In genomic region chr17:46168318-46168717, GRCm38 (mm10) we compare ENCODE assay signal across 10 mouse cellular contexts. TPM values are rescaled to one million over a fixed set of nuclear protein-coding genes. Genes with fewer than 3 reads are reported as not detected.
DNase-seq lines count a peak whose midpoint lies in the region; ATAC-seq lines count a peak whose summit lies in the region.
"Had no signal": no experiment of that assay in that cellular context is flagged by ENCODE, and none has a peak within 500 bp of the region (broad histone marks: within the 10 kb centered on the region; RNA-seq: fewer than 3 reads in every experiment).

No protein-coding gene starts in this region.

- H3K36me3 ChIP-seq in intestine, embryonic 15.5 days = peaks cover 62% of the 10 kb centered on the region
- peaks cover 37% of the 10 kb centered on the region for H3K36me3 ChIP-seq in intestine, embryonic 16.5 days (ENCODE audit: control insufficient read depth, insufficient read depth, low read length)
- peaks cover 100% of the 10 kb centered on the region for H3K36me3 ChIP-seq in liver, embryonic 15.5 days (replicated peaks)
- peaks cover 96% of the 10 kb centered on the region for H3K36me3 ChIP-seq in forebrain, embryonic 13.5 days (ENCODE audit: poor library complexity, severe bottlenecking)

- 44% methylated on average over 5 of the region's 5 CpGs for WGBS in intestine, embryonic 15.5 days
- 41% methylated on average over 5 of the region's 5 CpGs for WGBS in intestine, embryonic 16.5 days
- WGBS in liver, embryonic 15.5 days (ENCODE audit: insufficient replicate concordance) = 56% methylated on average over 5 of the region's 5 CpGs
- WGBS in forebrain, embryonic 13.5 days = 67% methylated on average over 5 of the region's 5 CpGs

- DNase-seq in adrenal gland, adult (ENCODE audit: inconsistent age in 2 of 2, low spot score in 1 of 2) = peak; percentile 30 to 56
- DNase-seq in adrenal gland, postnatal 25 days = no peak
- peak; percentile 40 for DNase-seq in brain, adult 2 months (ENCODE audit: low read depth, low spot score)
- DNase-seq in lung, postnatal 36 days = no peak

- H3K4me1 ChIP-seq in intestine, embryonic 15.5 days (replicated peaks) = 0 out of 2 replicates have a peak, but pooled peaks cover 1% of the 10 kb centered on the region
- peaks cover 1% of the 10 kb centered on the region; the same call in 1 of the 2 replicates for H3K4me1 ChIP-seq in intestine, embryonic 16.5 days (ENCODE audit: control insufficient read depth, insufficient read depth, low read length)
- peaks cover 26% of the 10 kb centered on the region for H3K4me1 ChIP-seq in liver, embryonic 15.5 days (replicated peaks)
- peaks cover under 1% of the 10 kb centered on the region; the same call in 1 of the 2 replicates for H3K4me1 ChIP-seq in forebrain, embryonic 13.5 days
- H3K4me1 ChIP-seq: midbrain, embryonic 15.5 days had no signal

- H3K27me3 ChIP-seq in intestine, embryonic 15.5 days (replicated peaks) = no peaks in the 10 kb centered on the region
- H3K27me3 ChIP-seq in intestine, embryonic 16.5 days (replicated peaks; ENCODE audit: control insufficient read depth, insufficient read depth, low read length) = no peaks in the 10 kb centered on the region
- no peaks in the 10 kb centered on the region for H3K27me3 ChIP-seq in liver, embryonic 15.5 days
- no peaks in the 10 kb centered on the region for H3K27me3 ChIP-seq in forebrain, embryonic 13.5 days
- H3K27me3 ChIP-seq: midbrain, embryonic 15.5 days had no signal

- H3K4me3 ChIP-seq in intestine, embryonic 15.5 days (replicated peaks) = no peak overlapping the region
- no peak overlapping the region for H3K4me3 ChIP-seq in intestine, embryonic 16.5 days (ENCODE audit: low read length)
- no peak overlapping the region for H3K4me3 ChIP-seq in liver, embryonic 15.5 days (replicated peaks)
- no peak overlapping the region for H3K4me3 ChIP-seq in forebrain, embryonic 13.5 days
- H3K4me3 ChIP-seq: midbrain, embryonic 15.5 days had no signal

- no peak overlapping the region for H3K9ac ChIP-seq in intestine, embryonic 15.5 days
- H3K9ac ChIP-seq in intestine, embryonic 16.5 days (ENCODE audit: low read depth, low read length) = no peak overlapping the region
- H3K9ac ChIP-seq in liver, embryonic 15.5 days = no peak overlapping the region
- no peak overlapping the region for H3K9ac ChIP-seq in forebrain, embryonic 13.5 days
- H3K9ac ChIP-seq: midbrain, embryonic 15.5 days had no signal

- no peaks in the 10 kb centered on the region for H3K9me3 ChIP-seq in intestine, embryonic 15.5 days
- no peaks in the 10 kb centered on the region for H3K9me3 ChIP-seq in intestine, embryonic 16.5 days (ENCODE audit: control insufficient read depth, low read length)
- H3K9me3 ChIP-seq in liver, embryonic 15.5 days (replicated peaks) = no peaks in the 10 kb centered on the region
- H3K9me3 ChIP-seq in forebrain, embryonic 13.5 days (replicated peaks) = no peaks in the 10 kb centered on the region
- H3K9me3 ChIP-seq: midbrain, embryonic 15.5 days had no signal

- ATAC-seq in intestine, embryonic 15.5 days = 0 out of 2 replicates have a peak, but pooled peaks have one; percentile 20
- no peak; the same call in 1 of the 2 replicates for ATAC-seq in intestine, embryonic 16.5 days
- peak; percentile 43 for ATAC-seq in liver, embryonic 15.5 days (ENCODE audit: insufficient read depth)
- no peak for ATAC-seq in forebrain, embryonic 13.5 days
- ATAC-seq: midbrain, embryonic 15.5 days had no signal

- no peak overlapping the region for H3K4me2 ChIP-seq in intestine, embryonic 15.5 days (replicated peaks)
- H3K4me2 ChIP-seq in intestine, embryonic 16.5 days (ENCODE audit: low read depth, low read length) = no peak overlapping the region
- no peak overlapping the region for H3K4me2 ChIP-seq in liver, embryonic 15.5 days
- no peak overlapping the region for H3K4me2 ChIP-seq in forebrain, embryonic 13.5 days
- H3K4me2 ChIP-seq: midbrain, embryonic 15.5 days had no signal

- H3K27ac ChIP-seq in intestine, embryonic 15.5 days = no peak overlapping the region
- H3K27ac ChIP-seq in intestine, embryonic 16.5 days (ENCODE audit: low read length) = no peak overlapping the region
- peak overlapping the region; percentile 9 for H3K27ac ChIP-seq in liver, embryonic 15.5 days (replicated peaks)
- no peak overlapping the region for H3K27ac ChIP-seq in forebrain, embryonic 13.5 days
- H3K27ac ChIP-seq: midbrain, embryonic 15.5 days had no signal

RNA-seq across cellular contexts. Expression of gene Gtpbp2, which starts 7.5 kb away (rescaled TPM):
- 101 and 112 TPM in 2 replicates for total RNA-seq in adrenal gland, postnatal 25 days (2021)
- polyA plus RNA-seq in intestine, embryonic 15.5 days (2015; fragmentation: Nextera tagmentation; extraction: Ambion mirVana) = 25.1 and 32.4 TPM in 2 replicates
- polyA plus RNA-seq in intestine, embryonic 16.5 days (2015; fragmentation: Nextera tagmentation; extraction: Ambion mirVana) = 25.3 and 29.2 TPM in 2 replicates
- 33.2 and 36.8 TPM in 2 replicates for polyA plus RNA-seq in liver, embryonic 15.5 days (2015; fragmentation: Nextera tagmentation; extraction: Ambion mirVana)
- polyA plus RNA-seq in forebrain, embryonic 13.5 days (2015; fragmentation: Nextera tagmentation; extraction: Ambion mirVana) = 38.3 and 43.1 TPM in 2 replicates

RNA-seq across cellular contexts. Expression of gene Mad2l1bp, which starts 15.0 kb away (rescaled TPM):
- total RNA-seq in adrenal gland, postnatal 25 days (2021) = 18.3 and 20.6 TPM in 2 replicates
- polyA plus RNA-seq in intestine, embryonic 15.5 days (2015; fragmentation: Nextera tagmentation; extraction: Ambion mirVana) = 33.8 and 36.3 TPM in 2 replicates
- polyA plus RNA-seq in intestine, embryonic 16.5 days (2015; fragmentation: Nextera tagmentation; extraction: Ambion mirVana) = 35.4 and 37.1 TPM in 2 replicates
- 42.5 and 47.5 TPM in 2 replicates for polyA plus RNA-seq in liver, embryonic 15.5 days (2015; fragmentation: Nextera tagmentation; extraction: Ambion mirVana)
- polyA plus RNA-seq in forebrain, embryonic 13.5 days (2015; fragmentation: Nextera tagmentation; extraction: Ambion mirVana) = 30.9 and 31.9 TPM in 2 replicates

RNA-seq across cellular contexts. Expression of gene Rsph9, which starts 24.3 kb away (rescaled TPM):
- total RNA-seq in adrenal gland, postnatal 25 days (2021) = 4.4 and 7.6 TPM in 2 replicates
- 8.1 and 8.6 TPM in 2 replicates for polyA plus RNA-seq in intestine, embryonic 15.5 days (2015; fragmentation: Nextera tagmentation; extraction: Ambion mirVana)
- 6.4 and 8.8 TPM in 2 replicates for polyA plus RNA-seq in intestine, embryonic 16.5 days (2015; fragmentation: Nextera tagmentation; extraction: Ambion mirVana)
- 0.83 and 1.1 TPM in 2 replicates for polyA plus RNA-seq in liver, embryonic 15.5 days (2015; fragmentation: Nextera tagmentation; extraction: Ambion mirVana)
- polyA plus RNA-seq in forebrain, embryonic 13.5 days (2015; fragmentation: Nextera tagmentation; extraction: Ambion mirVana) = 22.1 and 26.1 TPM in 2 replicates
- total RNA-seq: granulocyte monocyte progenitor cell, adult 5-6 weeks had no signal

RNA-seq across cellular contexts. Expression of gene Polh, which starts 34.1 kb away (rescaled TPM):
- total RNA-seq in adrenal gland, postnatal 25 days (2021) = 43.2 and 44.9 TPM in 2 replicates
- 13.4 and 14.8 TPM in 2 replicates for polyA plus RNA-seq in intestine, embryonic 15.5 days (2015; fragmentation: Nextera tagmentation; extraction: Ambion mirVana)
- 9.9 and 11.1 TPM in 2 replicates for polyA plus RNA-seq in intestine, embryonic 16.5 days (2015; fragmentation: Nextera tagmentation; extraction: Ambion mirVana)
- polyA plus RNA-seq in liver, embryonic 15.5 days (2015; fragmentation: Nextera tagmentation; extraction: Ambion mirVana) = 15.8 and 17.1 TPM in 2 replicates
- polyA plus RNA-seq in forebrain, embryonic 13.5 days (2015; fragmentation: Nextera tagmentation; extraction: Ambion mirVana) = 10.9 and 11.2 TPM in 2 replicates

RNA-seq across cellular contexts. Expression of gene Xpo5, which starts 34.3 kb away (rescaled TPM):
- 83.4 and 92.1 TPM in 2 replicates for total RNA-seq in adrenal gland, postnatal 25 days (2021)
- 31.6 and 31.9 TPM in 2 replicates for polyA plus RNA-seq in intestine, embryonic 15.5 days (2015; fragmentation: Nextera tagmentation; extraction: Ambion mirVana)
- polyA plus RNA-seq in intestine, embryonic 16.5 days (2015; fragmentation: Nextera tagmentation; extraction: Ambion mirVana) = 24.8 and 26.7 TPM in 2 replicates
- polyA plus RNA-seq in liver, embryonic 15.5 days (2015; fragmentation: Nextera tagmentation; extraction: Ambion mirVana) = 14.4 and 15.2 TPM in 2 replicates
- 45.0 and 51.3 TPM in 2 replicates for polyA plus RNA-seq in forebrain, embryonic 13.5 days (2015; fragmentation: Nextera tagmentation; extraction: Ambion mirVana)

Comparison
In these comparisons a context has a peak if more than half of its experiments do, and no peak if none do; other contexts are left out.
1. DNase-seq: peak in adrenal gland, adult (2 of 2) and brain, adult 2 months (single experiment); none in adrenal gland, postnatal 25 days (single experiment) and lung, postnatal 36 days (single experiment).
2. ATAC-seq: peak in intestine, embryonic 15.5 days (single experiment) and liver, embryonic 15.5 days (single experiment); none in intestine, embryonic 16.5 days (single experiment) and forebrain, embryonic 13.5 days (single experiment).